Mouse (Mus musculus) midbrain, postnatal 0 days (tissue): Measurements from ENCODE around the gene Tcf20. TPM values are rescaled to one million over a fixed set of nuclear protein-coding genes. Genes with fewer than 3 reads are reported as not detected.
A peak's percentile ranks its signal among the peaks of the same experiment; 100 is the strongest.

Experiments used
- ATAC-seq: fragments of 200-750 bp; cut with Nextera tagmentation; 2 replicates; pipeline ENCODE4 v1.8.0; 2017; ENCODE audit warnings: moderate number of reproducible peaks, mild to moderate bottlenecking, moderate TSS enrichment, moderate library complexity; ENCODE audit not compliant: low FRiP score
- DNase-seq: peaks from one replicate; pipeline ENCODE4 v3.0.0-alpha.2; 2015; ENCODE audit warnings: low spot score
- H3K27ac ChIP-seq: fragments of 300-500 bp; sonication (generic); 2 replicates; pipeline ENCODE4 v1.5.1; 2014; ENCODE audit warnings: low read depth, mild to moderate bottlenecking, low read length, mixed read lengths
- H3K27me3 ChIP-seq: fragments of 300-500 bp; sonication (generic); 2 replicates; pipeline ENCODE4 v1.6.1; 2014; ENCODE audit warnings: low read length, control low read depth, mixed read lengths; ENCODE audit not compliant: insufficient read depth
- H3K36me3 ChIP-seq: fragments of 300-500 bp; sonication (generic); 2 replicates; pipeline ENCODE4 v1.6.1; 2014; ENCODE audit warnings: low read length, control low read depth, mixed read lengths; ENCODE audit not compliant: insufficient read depth
- H3K4me1 ChIP-seq: fragments of 300-500 bp; sonication (generic); 2 replicates; pipeline ENCODE4 v1.6.1; 2014; ENCODE audit warnings: mild to moderate bottlenecking, control low read depth, antibody characterized with exemption, low read length, mixed read lengths; ENCODE audit not compliant: insufficient read depth
- H3K4me2 ChIP-seq: fragments of 300-500 bp; sonication (generic); 2 replicates; pipeline ENCODE4 v1.6.1; 2014; ENCODE audit warnings: low read depth, mild to moderate bottlenecking, low read length, mixed read lengths; ENCODE audit not compliant: poor library complexity, severe bottlenecking
- H3K4me3 ChIP-seq: fragments of 300-500 bp; sonication (generic); 2 replicates; pipeline ENCODE4 v1.5.1; 2014; ENCODE audit warnings: low read depth, mild to moderate bottlenecking, low read length, moderate library complexity
- H3K9ac ChIP-seq: fragments of 300-500 bp; sonication (generic); replicated peaks from 2 replicates; pipeline ENCODE4 v1.6.1; 2014; ENCODE audit warnings: mild to moderate bottlenecking, low read length, moderate library complexity, mixed read lengths; ENCODE audit not compliant: poor library complexity, severe bottlenecking
- H3K9me3 ChIP-seq: fragments of 300-500 bp; sonication (generic); 2 replicates; pipeline ENCODE4 v1.6.1; 2016; ENCODE audit warnings: low read length, control low read depth
- CTCF ChIP-seq: IDR thresholded peaks from 2 replicates; pipeline ENCODE4 v1.5.1; 2016; ENCODE audit warnings: antibody characterized with exemption, mild to moderate bottlenecking
- WGBS: fragments of 180-500 bp; shearing (Covaris S2); extraction: QIAGEN DNeasy Blood & Tissue Kit; methylation state at CpG from one replicate; pipeline ENCODE4 v1.1.7; 2014; 5-methylcytosine and 5-hydroxymethylcytosine counted together
- polyA plus RNA-seq: library from polyadenylated mRNA; unstranded; fragments of >200 nt; fragmentation: Nextera tagmentation; extraction: Ambion mirVana; gene quantifications from 2 replicates; pipeline ENCODE4 v1.2.1, GENCODE M21; 2015
- total RNA-seq: library from RNA; depleted of rRNA; stranded (reverse); fragments of >200 nt; gene quantifications from 2 replicates; pipeline ENCODE4 v1.2.3, GENCODE M21; 2014

Tcf20 gene
- total and polyA plus RNA-seq, 2 experiments from 2014 or later, result 11.8 to 125 TPM

DNA sequence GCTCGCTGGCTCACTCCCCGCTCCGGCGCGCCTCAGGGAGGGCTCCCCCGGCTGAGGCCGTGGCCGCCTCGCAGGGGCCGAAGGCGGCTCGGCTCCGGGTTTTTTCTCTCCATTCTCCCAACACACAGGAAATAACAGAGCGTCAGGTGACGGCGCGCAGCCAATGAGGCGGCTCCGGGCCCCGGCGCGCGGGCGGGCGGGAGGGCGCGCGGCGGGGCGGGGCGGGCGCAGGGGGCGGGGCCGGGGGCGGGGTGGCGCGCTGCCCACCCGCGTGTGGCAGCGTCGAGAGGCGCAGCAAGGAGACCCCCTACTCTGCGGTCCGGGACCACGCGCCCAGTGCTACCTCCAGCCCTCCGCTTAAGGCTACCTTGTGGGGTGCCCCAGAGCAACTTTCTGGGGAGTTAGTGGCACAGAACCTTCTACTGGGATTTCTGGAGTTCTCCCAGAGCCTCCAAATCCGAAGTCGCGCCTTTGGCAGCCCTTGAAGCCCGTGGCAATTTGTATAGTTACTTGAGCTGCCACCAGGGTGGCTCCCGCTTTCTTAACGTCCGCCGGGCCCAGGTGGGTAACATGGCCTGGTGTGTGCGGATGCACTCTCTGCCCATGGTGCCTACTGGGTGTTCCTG is 87.9 kb downstream of the Tcf20 start:
- Histone ChIP-seq H3K4me1 (peaks cover 5% of the 10 kb centered on the region; the same call in 1 of the 2 replicates), H3K27me3 (no peaks in the 10 kb centered on the region), H3K4me2 (peak overlapping the region; percentile 98), H3K36me3 (no peaks in the 10 kb centered on the region), H3K4me3 (peak overlapping the region; percentile 94), H3K9me3 (no peaks in the 10 kb centered on the region), H3K9ac (peak overlapping the region; percentile 84), H3K27ac (peak overlapping the region; percentile 79)
- peak; percentile 91 for ATAC-seq
- TF ChIP-seq CTCF, result peak; percentile 39
- 1% methylated on average over 28 of the region's 56 CpGs for WGBS
- DNase-seq, result peak; percentile 88

DNA sequence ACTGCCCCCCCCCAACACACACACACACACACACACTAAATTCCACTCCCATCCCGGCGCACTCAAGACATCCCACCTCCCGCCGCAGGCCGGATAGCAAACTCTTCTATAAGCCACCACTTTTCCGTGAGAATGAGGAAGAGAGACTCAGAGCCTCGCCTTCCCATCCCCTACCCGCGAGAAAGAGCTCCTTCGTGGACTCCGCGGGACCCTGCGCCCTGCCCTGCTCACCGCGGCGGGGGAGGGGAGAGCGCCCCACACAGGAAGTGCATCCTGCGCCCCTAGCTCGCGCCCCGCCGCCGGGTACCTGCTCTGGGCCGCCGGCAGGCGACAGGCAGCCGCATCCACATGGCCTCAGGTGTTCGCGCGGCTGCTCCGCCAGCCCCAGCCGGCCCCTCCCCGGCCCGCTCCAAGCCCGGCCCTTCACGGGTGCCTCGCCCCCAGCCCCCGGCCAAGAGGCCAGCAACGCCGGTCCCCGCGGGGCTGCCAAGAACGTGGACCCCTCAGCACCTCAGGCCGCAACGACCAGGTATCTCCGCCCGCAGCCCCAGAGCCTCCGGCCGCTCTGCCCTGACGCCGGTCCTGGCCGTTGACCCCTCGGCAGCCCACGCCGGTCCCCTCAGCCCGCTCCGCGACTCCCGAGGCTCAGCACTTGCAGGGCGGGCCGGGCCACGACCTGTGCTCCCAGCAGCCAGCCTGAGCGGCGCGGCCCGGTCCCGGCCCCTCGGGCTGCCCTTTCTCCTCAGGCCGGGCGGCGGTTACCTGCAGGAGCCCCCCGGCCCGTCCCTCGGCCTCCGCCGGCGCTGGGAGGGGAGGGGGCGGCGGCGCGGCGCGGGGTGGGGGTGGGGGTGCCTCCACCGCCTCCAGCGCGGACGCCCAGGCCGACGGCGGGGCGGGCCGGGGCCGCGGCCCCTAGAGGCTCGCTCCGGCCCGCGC is 88.7 kb downstream of the Tcf20 start:
- 0% methylated on average over 59 of the region's 98 CpGs for WGBS
- H3K4me2 ChIP-seq, result peak overlapping the region; percentile 98
- H3K27ac ChIP-seq, result peak overlapping the region; percentile 79
- no peaks in the 10 kb centered on the region for H3K9me3 ChIP-seq
- no peaks in the 10 kb centered on the region for H3K36me3 ChIP-seq
- H3K9ac ChIP-seq, result peak overlapping the region; percentile 84
- peaks cover 5% of the 10 kb centered on the region; the same call in 1 of the 2 replicates for H3K4me1 ChIP-seq
- TF ChIP-seq CTCF, result 0 out of 2 replicates have a peak, but pooled peaks have one; percentile 14
- ATAC-seq (peak; percentile 77), DNase-seq (no peak)
- no peaks in the 10 kb centered on the region for H3K27me3 ChIP-seq
- peak overlapping the region; percentile 94 for H3K4me3 ChIP-seq

DNA sequence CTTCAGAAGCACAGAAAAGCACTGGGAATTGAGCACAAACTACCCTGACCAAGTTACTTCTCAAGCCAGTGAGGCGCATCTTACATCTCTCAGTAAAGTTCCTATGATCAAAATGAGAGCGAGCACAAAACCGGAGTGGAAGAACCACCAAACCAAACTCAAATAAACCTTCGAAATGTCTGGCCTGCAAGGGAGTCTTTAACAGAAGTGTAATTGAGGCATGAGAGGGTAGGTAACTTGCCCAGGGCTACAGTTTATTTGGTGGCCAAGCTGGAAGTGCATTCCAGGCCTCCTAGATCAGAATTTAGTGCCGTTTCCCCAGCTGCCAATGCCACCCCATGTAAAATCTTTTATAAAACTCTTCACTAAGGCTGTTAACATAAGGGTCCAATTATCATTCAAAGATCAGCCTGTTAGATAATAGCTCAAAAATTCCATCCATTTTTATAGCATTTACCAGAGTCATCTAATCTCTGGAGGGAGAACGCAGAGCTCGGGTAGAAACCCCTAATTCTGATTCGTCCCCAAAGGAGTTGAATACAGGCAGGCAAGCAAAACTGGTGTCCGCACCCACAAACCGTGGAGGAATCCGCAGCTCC is 89.4 kb downstream of the Tcf20 start:
- ATAC-seq (no peak), DNase-seq (no peak)
- Histone ChIP-seq H3K27me3 (no peaks in the 10 kb centered on the region), H3K4me3 (peak overlapping the region; percentile 94), H3K4me1 (peaks cover 5% of the 10 kb centered on the region; the same call in 1 of the 2 replicates), H3K4me2 (peak overlapping the region; percentile 98), H3K9ac (peak overlapping the region; percentile 84), H3K27ac (peak overlapping the region; percentile 79; the same call in 1 of the 2 replicates), H3K9me3 (no peaks in the 10 kb centered on the region), H3K36me3 (no peaks in the 10 kb centered on the region)
- WGBS, result 17% methylated on average over 11 of the region's 11 CpGs
- TF ChIP-seq CTCF, result no peak

DNA sequence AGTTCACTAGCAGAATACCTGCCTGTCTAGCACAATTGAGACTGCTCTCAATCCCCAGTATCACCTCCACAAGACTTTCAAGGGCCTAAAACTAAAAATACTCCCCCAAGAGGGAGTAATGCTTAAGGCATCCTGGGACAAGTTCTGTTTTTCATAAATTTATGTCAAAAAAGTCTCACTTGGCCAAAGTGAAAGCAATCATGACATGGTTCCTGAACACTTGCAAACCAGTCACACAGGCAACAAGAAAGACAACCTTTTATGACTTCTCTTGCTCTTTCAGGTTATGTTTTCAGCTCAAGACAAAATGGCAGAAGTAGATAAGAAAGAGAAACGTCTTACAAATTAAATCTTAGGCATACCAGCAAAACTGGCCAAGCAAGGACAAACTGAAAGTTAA is 91.3 kb downstream of the Tcf20 start:
- Histone ChIP-seq H3K9ac (no peak overlapping the region), H3K4me2 (no peak overlapping the region), H3K36me3 (no peaks in the 10 kb centered on the region), H3K4me3 (no peak overlapping the region), H3K4me1 (peaks cover 3% of the 10 kb centered on the region; the same call in 1 of the 2 replicates), H3K9me3 (no peaks in the 10 kb centered on the region), H3K27me3 (no peaks in the 10 kb centered on the region), H3K27ac (no peak overlapping the region)
- DNase-seq (no peak), ATAC-seq (no peak)
- no peak for TF ChIP-seq CTCF
- 65% methylated on average over 1 of the region's 1 CpGs for WGBS

DNA sequence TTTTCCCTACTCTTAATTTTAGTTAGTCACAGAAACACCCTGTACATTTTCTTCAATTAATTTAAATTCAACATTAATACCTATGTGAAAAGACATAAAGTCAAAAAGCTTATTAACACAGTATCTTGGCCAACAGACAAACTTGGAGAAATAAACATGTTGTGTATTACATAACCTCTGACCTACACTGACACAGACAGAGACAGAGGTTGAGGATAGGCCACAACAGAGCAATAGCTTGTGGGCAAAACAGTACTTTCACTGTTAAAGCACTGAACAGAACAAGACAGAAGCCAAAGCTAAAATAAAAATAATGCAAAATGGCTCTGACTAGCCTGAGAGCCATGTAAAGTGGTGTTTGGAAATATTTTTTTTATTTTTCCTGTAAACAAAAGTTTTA is 97.2 kb downstream of the Tcf20 start:
- no peak for TF ChIP-seq CTCF
- H3K27ac ChIP-seq, result no peak overlapping the region
- no peak overlapping the region for H3K9ac ChIP-seq
- no peak for ATAC-seq
- H3K4me2 ChIP-seq, result no peak overlapping the region
- no peaks in the 10 kb centered on the region for H3K27me3 ChIP-seq
- no peaks in the 10 kb centered on the region for H3K9me3 ChIP-seq
- no peaks in the 10 kb centered on the region for H3K4me1 ChIP-seq
- no peak overlapping the region for H3K4me3 ChIP-seq
- no peaks in the 10 kb centered on the region for H3K36me3 ChIP-seq
- DNase-seq, result no peak
